Mouse (Mus musculus): ENCODE results near the gene Krtap5-3. TPM values are rescaled to one million over a fixed set of nuclear protein-coding genes. Genes with fewer than 3 reads are reported as not detected.
"Not testable (repeated sequence)": the region's sequence is repeated elsewhere in the genome, so short reads cannot be mapped to it uniquely, and the experiment has no call there.

The Krtap5-3 gene
- not detected in 2 replicates for polyA plus RNA-seq (2014; fragmentation: Nextera tagmentation; extraction: Ambion mirVana)

DNA sequence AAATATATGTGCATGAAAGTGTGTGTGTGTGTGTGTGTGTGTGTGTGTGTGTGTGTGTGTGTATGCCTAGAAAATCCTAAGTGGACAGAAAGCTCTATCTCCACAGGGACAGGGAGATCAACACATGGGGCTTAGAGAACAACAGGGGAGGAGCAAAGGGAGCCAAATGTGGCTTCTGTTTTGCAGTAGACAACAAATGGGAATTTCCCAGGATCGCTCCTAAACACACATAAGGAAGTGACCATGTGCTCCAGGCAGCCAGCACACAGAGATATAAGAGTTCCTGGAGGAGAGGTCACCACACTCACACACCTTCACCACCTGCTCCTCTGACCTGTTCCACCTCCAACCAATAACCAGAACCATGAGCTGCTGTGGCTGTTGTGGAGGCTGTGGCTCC lies at the start of gene Krtap5-3:
TSS of gene Krtap5-3 (plus strand) at position 301 of the 400 bp plus-strand sequence.
- H3K4me2 ChIP-seq (ENCODE audit: low read depth), result no peak within 1 kb of the TSS
- H3K36me3 ChIP-seq (ENCODE audit: control insufficient read depth, insufficient read depth, low read length), result no peaks in the 10 kb centered on the region
- 47% methylated on average over 1 of the region's 1 CpGs for WGBS
- no peaks in the 10 kb centered on the region for H3K27me3 ChIP-seq (ENCODE audit: control insufficient read depth, insufficient read depth, low read length)
- no peak within 1 kb of the TSS for H3K9ac ChIP-seq (ENCODE audit: low read length)
- H3K9me3 ChIP-seq (ENCODE audit: control insufficient read depth, low read length), result no peaks in the 10 kb centered on the region
- DNase-seq (ENCODE audit: low spot score) (no peak), ATAC-seq (ENCODE audit: insufficient read depth, low FRiP score, low TSS enrichment) (no peak)
- no peak within 1 kb of the TSS for H3K27ac ChIP-seq (ENCODE audit: low read depth, low read length)
- no peak within 1 kb of the TSS for H3K4me3 ChIP-seq (ENCODE audit: low read depth, low read length)
- no peaks in the 10 kb centered on the region for H3K4me1 ChIP-seq (ENCODE audit: control insufficient read depth, insufficient read depth, low read length)

DNA sequence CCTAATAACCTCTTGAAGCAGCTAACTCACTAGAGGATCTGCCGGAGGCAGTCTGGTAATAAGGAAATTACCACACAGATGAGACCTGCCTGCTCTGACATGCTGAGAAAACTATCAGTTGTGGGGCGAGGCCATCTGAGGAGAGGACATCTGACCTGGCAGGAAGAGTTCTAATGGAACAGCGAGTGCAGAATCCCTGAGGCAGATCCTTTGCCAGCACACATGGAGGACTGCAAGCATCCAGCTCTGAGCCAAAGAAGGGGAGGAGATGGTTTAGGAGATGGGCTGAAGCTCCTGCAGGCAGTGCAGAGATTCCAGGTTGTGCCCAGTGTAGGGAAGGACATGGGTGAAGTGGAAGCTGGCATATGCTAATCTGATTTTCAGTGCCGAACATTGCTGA lies 49.0 kb upstream of the Krtap5-3 start:
- 80% methylated on average over 4 of the region's 4 CpGs for WGBS
- Histone ChIP-seq H3K36me3 (ENCODE audit: control insufficient read depth, insufficient read depth, low read length) (no peaks in the 10 kb centered on the region), H3K27ac (ENCODE audit: low read depth, low read length) (no peak overlapping the region), H3K9me3 (ENCODE audit: control insufficient read depth, low read length) (no peaks in the 10 kb centered on the region), H3K9ac (ENCODE audit: low read length) (no peak overlapping the region), H3K27me3 (ENCODE audit: control insufficient read depth, insufficient read depth, low read length) (no peaks in the 10 kb centered on the region), H3K4me3 (ENCODE audit: low read depth, low read length) (no peak overlapping the region), H3K4me2 (ENCODE audit: low read depth) (no peak overlapping the region), H3K4me1 (ENCODE audit: control insufficient read depth, insufficient read depth, low read length) (no peaks in the 10 kb centered on the region)
- DNase-seq (ENCODE audit: low spot score) (no peak), ATAC-seq (ENCODE audit: insufficient read depth, low FRiP score, low TSS enrichment) (no peak)

DNA sequence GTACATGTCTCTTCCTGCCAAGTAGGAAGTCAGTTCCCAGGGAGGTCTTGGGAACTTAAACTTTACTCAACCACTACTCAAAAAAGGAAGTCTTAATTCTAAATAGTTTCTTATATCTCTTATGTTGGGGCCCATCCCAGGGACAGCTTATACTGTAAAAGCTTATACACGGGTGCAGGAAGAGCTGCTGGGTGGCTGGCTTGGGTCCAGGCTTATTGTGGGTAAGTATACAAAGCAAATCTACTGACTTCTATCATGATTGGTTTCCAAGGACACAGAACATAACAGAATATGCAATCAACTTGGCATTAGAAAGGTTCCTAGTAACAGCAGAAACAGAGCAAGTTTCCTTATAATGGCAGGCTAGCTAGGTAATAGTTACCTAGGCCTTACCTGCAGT lies 45.9 kb upstream of the Krtap5-3 start:
- Histone ChIP-seq H3K4me3 (ENCODE audit: low read depth, low read length) (no peak overlapping the region), H3K9ac (ENCODE audit: low read length) (no peak overlapping the region), H3K4me1 (ENCODE audit: control insufficient read depth, insufficient read depth, low read length) (no peaks in the 10 kb centered on the region), H3K27me3 (ENCODE audit: control insufficient read depth, insufficient read depth, low read length) (no peaks in the 10 kb centered on the region), H3K36me3 (ENCODE audit: control insufficient read depth, insufficient read depth, low read length) (no peaks in the 10 kb centered on the region), H3K4me2 (ENCODE audit: low read depth) (no peak overlapping the region), H3K9me3 (ENCODE audit: control insufficient read depth, low read length) (no peaks in the 10 kb centered on the region), H3K27ac (ENCODE audit: low read depth, low read length) (no peak overlapping the region)
- ATAC-seq (ENCODE audit: insufficient read depth, low FRiP score, low TSS enrichment), result no peak
- no peak for DNase-seq (ENCODE audit: low spot score)
- 79% methylated on average over 1 of the region's 1 CpGs for WGBS

DNA sequence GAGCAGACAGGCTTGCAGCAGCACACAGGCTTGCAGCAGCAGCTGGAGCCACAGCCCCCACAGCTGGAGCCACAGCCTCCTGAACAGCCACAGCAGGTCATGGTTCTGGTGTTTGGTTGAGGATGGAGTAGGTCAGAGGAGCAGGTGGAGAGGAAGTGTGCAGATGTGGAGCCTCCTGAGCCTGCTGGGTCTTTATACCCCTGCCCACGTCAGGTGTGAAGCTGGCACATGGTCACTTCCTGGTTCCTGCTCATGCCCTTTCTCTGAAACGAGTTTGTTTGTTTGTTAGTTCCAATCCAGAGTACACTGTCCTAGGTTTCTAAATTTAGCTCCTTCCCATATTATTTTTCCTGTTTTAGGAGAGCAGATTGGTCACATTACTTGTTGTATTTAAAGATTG lies 44.2 kb upstream of the Krtap5-3 start, which contains the start of gene Gm29735:
TSS of gene Gm29735 (minus strand) at position 101 of the 400 bp plus-strand sequence.
- not testable (repeated sequence) for H3K4me3 ChIP-seq (ENCODE audit: low read depth, low read length); H3K27ac ChIP-seq (ENCODE audit: low read depth, low read length); H3K4me1 ChIP-seq (ENCODE audit: control insufficient read depth, insufficient read depth, low read length); H3K4me2 ChIP-seq (ENCODE audit: low read depth); H3K9me3 ChIP-seq (ENCODE audit: control insufficient read depth, low read length); H3K9ac ChIP-seq (ENCODE audit: low read length); H3K27me3 ChIP-seq (ENCODE audit: control insufficient read depth, insufficient read depth, low read length); ATAC-seq (ENCODE audit: insufficient read depth, low FRiP score, low TSS enrichment); DNase-seq (ENCODE audit: low spot score); H3K36me3 ChIP-seq (ENCODE audit: control insufficient read depth, insufficient read depth, low read length)
- WGBS, result 61% methylated on average over 2 of the region's 2 CpGs

DNA sequence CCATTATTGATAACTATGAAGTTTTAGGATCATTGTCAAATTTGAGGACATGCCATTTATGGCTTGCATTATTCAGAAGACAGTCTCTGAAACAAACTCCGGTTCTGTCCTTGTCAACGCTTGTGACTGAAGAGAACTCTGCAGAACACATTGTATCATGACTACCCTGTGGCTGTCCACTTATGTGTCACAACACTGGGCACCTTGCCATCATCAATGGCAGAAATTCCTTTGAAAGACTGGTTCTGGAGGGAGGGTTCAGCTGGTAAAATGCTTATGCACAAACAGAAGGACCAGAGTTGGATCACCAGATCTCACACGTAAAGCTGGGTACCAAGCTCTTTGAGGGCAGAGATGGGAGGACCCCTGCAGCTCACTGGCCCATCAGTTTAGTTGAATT lies 41.8 kb upstream of the Krtap5-3 start:
- WGBS, result 93% methylated on average over 3 of the region's 3 CpGs

DNA sequence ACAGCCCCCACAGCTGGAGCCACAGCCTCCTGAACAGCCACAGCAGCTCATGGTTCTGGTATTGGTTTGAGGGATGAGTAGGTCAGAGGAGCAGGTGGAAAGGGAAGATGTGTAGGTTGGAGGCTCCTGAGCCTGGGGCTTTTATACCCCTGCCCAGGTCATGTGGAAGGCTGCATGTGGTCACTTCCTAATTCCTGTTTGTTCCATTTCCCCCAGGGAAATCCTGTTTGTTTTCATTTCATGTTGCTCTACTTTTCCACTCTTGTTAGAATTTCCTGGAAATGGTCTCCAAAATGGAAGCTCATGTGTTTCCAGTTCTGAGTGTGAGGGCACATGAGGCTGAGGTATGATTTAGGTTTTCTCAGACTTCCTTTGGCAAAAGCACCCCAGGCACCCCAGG lies 35.5 kb upstream of the Krtap5-3 start, which contains the start of gene Gm4553:
TSS of gene Gm4553 (minus strand) at position 101 of the 400 bp plus-strand sequence.
- not testable (repeated sequence) for H3K9ac ChIP-seq (ENCODE audit: low read length); H3K27me3 ChIP-seq (ENCODE audit: control insufficient read depth, insufficient read depth, low read length); ATAC-seq (ENCODE audit: insufficient read depth, low FRiP score, low TSS enrichment); H3K27ac ChIP-seq (ENCODE audit: low read depth, low read length); H3K4me2 ChIP-seq (ENCODE audit: low read depth); DNase-seq (ENCODE audit: low spot score); H3K4me1 ChIP-seq (ENCODE audit: control insufficient read depth, insufficient read depth, low read length); H3K4me3 ChIP-seq (ENCODE audit: low read depth, low read length); H3K36me3 ChIP-seq (ENCODE audit: control insufficient read depth, insufficient read depth, low read length); H3K9me3 ChIP-seq (ENCODE audit: control insufficient read depth, low read length)

More for the DNA sequence above, 41.8 kb upstream of the Krtap5-3 start:
- Histone ChIP-seq H3K4me2 (ENCODE audit: low read depth) (no peak overlapping the region), H3K27ac (ENCODE audit: low read depth, low read length) (no peak overlapping the region), H3K4me1 (ENCODE audit: control insufficient read depth, insufficient read depth, low read length) (no peaks in the 10 kb centered on the region), H3K4me3 (ENCODE audit: low read depth, low read length) (no peak overlapping the region), H3K9ac (ENCODE audit: low read length) (no peak overlapping the region), H3K9me3 (ENCODE audit: control insufficient read depth, low read length) (no peaks in the 10 kb centered on the region), H3K36me3 (ENCODE audit: control insufficient read depth, insufficient read depth, low read length) (no peaks in the 10 kb centered on the region), H3K27me3 (ENCODE audit: control insufficient read depth, insufficient read depth, low read length) (no peaks in the 10 kb centered on the region)
- DNase-seq (ENCODE audit: low spot score) (no peak), ATAC-seq (ENCODE audit: insufficient read depth, low FRiP score, low TSS enrichment) (no peak)

DNA sequence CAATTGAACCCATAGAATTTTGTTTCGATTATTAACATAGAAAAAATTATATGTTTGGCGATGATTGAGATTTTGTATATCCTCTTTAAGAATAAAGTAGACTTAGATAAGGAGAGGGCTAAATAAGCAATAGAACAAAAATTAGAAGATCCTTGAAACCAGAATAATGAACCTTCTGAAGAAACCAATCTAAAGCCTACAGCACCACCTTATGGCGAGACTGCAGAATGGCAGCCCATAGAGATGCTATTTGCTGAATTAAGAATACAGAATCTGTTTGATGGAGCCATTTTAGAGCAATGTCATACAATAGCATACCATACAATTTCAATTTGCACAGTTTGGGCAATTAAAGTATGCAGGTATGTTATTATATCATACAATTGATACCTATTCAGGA lies 31.3 kb upstream of the Krtap5-3 start:
- DNase-seq (ENCODE audit: low spot score) (peak; percentile 18), ATAC-seq (ENCODE audit: insufficient read depth, low FRiP score, low TSS enrichment) (no peak)
- H3K27me3 ChIP-seq (ENCODE audit: control insufficient read depth, insufficient read depth, low read length), result no peaks in the 10 kb centered on the region
- no peak overlapping the region for H3K4me2 ChIP-seq (ENCODE audit: low read depth)
- no peaks in the 10 kb centered on the region for H3K9me3 ChIP-seq (ENCODE audit: control insufficient read depth, low read length)
- WGBS, result 44% methylated on average over 3 of the region's 3 CpGs
- H3K27ac ChIP-seq (ENCODE audit: low read depth, low read length), result no peak overlapping the region
- no peak overlapping the region for H3K4me3 ChIP-seq (ENCODE audit: low read depth, low read length)
- no peak overlapping the region for H3K9ac ChIP-seq (ENCODE audit: low read length)
- H3K36me3 ChIP-seq (ENCODE audit: control insufficient read depth, insufficient read depth, low read length), result no peaks in the 10 kb centered on the region
- H3K4me1 ChIP-seq (ENCODE audit: control insufficient read depth, insufficient read depth, low read length), result no peaks in the 10 kb centered on the region

DNA sequence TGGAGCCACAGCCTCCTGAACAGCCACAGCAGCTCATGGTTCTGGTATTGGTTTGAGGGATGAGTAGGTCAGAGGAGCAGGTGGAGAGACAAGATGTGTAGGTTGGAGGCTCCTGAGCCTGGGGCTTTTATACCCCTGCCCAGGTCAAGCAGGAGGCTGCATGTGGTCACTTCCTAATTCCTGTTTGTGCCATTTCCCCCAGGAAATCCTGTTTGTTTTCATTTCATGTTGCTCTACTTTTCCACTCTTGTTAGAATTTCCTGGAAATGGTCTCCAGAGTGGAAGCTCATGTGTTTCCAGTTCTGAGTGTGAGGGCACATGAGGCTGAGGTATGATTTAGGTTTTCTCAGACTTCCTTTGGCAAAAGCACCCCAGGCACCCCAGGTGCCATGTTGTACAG lies 25.3 kb upstream of the Krtap5-3 start, which contains the start of gene Krtap5-2:
TSS of gene Krtap5-2 (minus strand) at position 101 of the 400 bp plus-strand sequence.
- not testable (repeated sequence) for H3K4me1 ChIP-seq (ENCODE audit: control insufficient read depth, insufficient read depth, low read length); H3K36me3 ChIP-seq (ENCODE audit: control insufficient read depth, insufficient read depth, low read length); ATAC-seq (ENCODE audit: insufficient read depth, low FRiP score, low TSS enrichment); H3K4me3 ChIP-seq (ENCODE audit: low read depth, low read length); H3K27me3 ChIP-seq (ENCODE audit: control insufficient read depth, insufficient read depth, low read length); H3K27ac ChIP-seq (ENCODE audit: low read depth, low read length); H3K9ac ChIP-seq (ENCODE audit: low read length); H3K4me2 ChIP-seq (ENCODE audit: low read depth); H3K9me3 ChIP-seq (ENCODE audit: control insufficient read depth, low read length); DNase-seq (ENCODE audit: low spot score)

DNA sequence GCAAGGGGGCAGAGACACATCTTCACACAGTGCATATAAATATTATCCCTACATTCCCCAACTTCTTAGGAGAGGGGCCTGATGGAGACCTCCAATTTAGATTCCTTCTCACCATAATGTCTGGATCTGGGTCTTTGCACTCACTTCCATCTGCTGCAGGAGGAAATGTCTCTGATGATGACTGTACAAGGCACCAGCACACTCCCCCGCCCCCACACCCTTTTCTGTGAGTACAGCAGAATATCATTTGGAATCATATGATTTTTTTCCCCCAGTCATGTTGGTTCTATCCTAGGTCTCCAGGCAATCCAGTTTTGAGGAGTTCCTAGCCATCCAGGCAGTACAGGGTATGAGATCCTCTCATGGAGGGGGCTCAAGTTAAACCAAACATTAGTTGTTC lies 22.5 kb upstream of the Krtap5-3 start:
- Histone ChIP-seq H3K27ac (ENCODE audit: low read depth, low read length) (no peak overlapping the region), H3K4me2 (ENCODE audit: low read depth) (no peak overlapping the region), H3K36me3 (ENCODE audit: control insufficient read depth, insufficient read depth, low read length) (no peaks in the 10 kb centered on the region), H3K27me3 (ENCODE audit: control insufficient read depth, insufficient read depth, low read length) (no peaks in the 10 kb centered on the region), H3K4me3 (ENCODE audit: low read depth, low read length) (no peak overlapping the region), H3K9me3 (ENCODE audit: control insufficient read depth, low read length) (no peaks in the 10 kb centered on the region), H3K9ac (ENCODE audit: low read length) (no peak overlapping the region), H3K4me1 (ENCODE audit: control insufficient read depth, insufficient read depth, low read length) (no peaks in the 10 kb centered on the region)
- ATAC-seq (ENCODE audit: insufficient read depth, low FRiP score, low TSS enrichment), result no peak
- WGBS, result 89% methylated on average over 1 of the region's 1 CpGs
- no peak for DNase-seq (ENCODE audit: low spot score)
